Mouse (Mus musculus): ENCODE measurements at regions not wholly inside any gene's neighbourhood (a gene's known extent, or its start where the extent isn't known, plus 50 kb on each side); places are given as distances from the start of the nearest gene placed in this dataset.

GRCm38 (mm10) chr10:99959279-99959678 is 56.2 kb upstream of the Kitl start:
- no peak for DNase-seq

GRCm38 (mm10) chr10:99952486-99952885 is 62.9 kb upstream of the Kitl start:
- DNase-seq, result no peak
- intact Hi-C loops (cut with DNase I), result no loop called here

More at GRCm38 (mm10) chr10:99959279-99959678, 56.2 kb upstream of the Kitl start:
- intact Hi-C loops (cut with DNase I), result no loop called here

- DNase-seq, result no peak
- intact Hi-C loops (cut with DNase I), result no loop called here
These were observed 63.7 kb upstream of the Kitl start for GRCm38 (mm10) chr10:99951718-99952117.

- intact Hi-C loops (cut with DNase I), result no loop called here
These were observed 64.1 kb upstream of the Kitl start for GRCm38 (mm10) chr10:99951316-99951715.

GRCm38 (mm10) chr10:99948740-99949139 is 66.7 kb upstream of the Kitl start:
- intact Hi-C loops (cut with DNase I), result no loop called here
- DNase-seq, result no peak

More at GRCm38 (mm10) chr10:99951316-99951715, 64.1 kb upstream of the Kitl start:
- no peak for DNase-seq

- DNase-seq, result no peak
- intact Hi-C loops (cut with DNase I), result no loop called here
These were observed 70.0 kb upstream of the Kitl start for GRCm38 (mm10) chr10:99945418-99945817.

GRCm38 (mm10) chr10:99941665-99942064 is 73.8 kb upstream of the Kitl start:
- no peak for DNase-seq
- intact Hi-C loops (cut with DNase I), result no loop called here

- DNase-seq, result no peak
- intact Hi-C loops (cut with DNase I), result no loop called here
These were observed 76.5 kb upstream of the Kitl start for GRCm38 (mm10) chr10:99938901-99939300.

GRCm38 (mm10) chr10:99937921-99938618 is 77.4 kb upstream of the Kitl start:
- intact Hi-C loops (cut with DNase I), result no loop called here
- DNase-seq, result no peak

- intact Hi-C loops (cut with DNase I), result no loop called here
- DNase-seq, result no peak
These were observed 86.2 kb upstream of the Kitl start for GRCm38 (mm10) chr10:99929191-99929590.

- intact Hi-C loops (cut with DNase I), result no loop called here
- no peak for DNase-seq
These were observed 87.5 kb upstream of the Kitl start for GRCm38 (mm10) chr10:99927913-99928312.

- no peak for DNase-seq
- intact Hi-C loops (cut with DNase I), result no loop called here
These were observed 89.0 kb upstream of the Kitl start for GRCm38 (mm10) chr10:99926327-99926954.

- DNase-seq, result no peak
- intact Hi-C loops (cut with DNase I), result no loop called here
These were observed 90.9 kb upstream of the Kitl start for GRCm38 (mm10) chr10:99924541-99924940.

GRCm38 (mm10) chr10:99919925-99920324 is 95.5 kb upstream of the Kitl start:
- no peak for DNase-seq
- intact Hi-C loops (cut with DNase I), result no loop called here

- no peak for DNase-seq
- intact Hi-C loops (cut with DNase I), result no loop called here
These were observed 96.7 kb upstream of the Kitl start for GRCm38 (mm10) chr10:99918567-99919320.

- no peak for DNase-seq
- intact Hi-C loops (cut with DNase I), result no loop called here
These were observed 101.6 kb upstream of the Kitl start for GRCm38 (mm10) chr10:99913846-99914187.

- DNase-seq, result no peak
- intact Hi-C loops (cut with DNase I), result no loop called here
These were observed 102.2 kb upstream of the Kitl start for GRCm38 (mm10) chr10:99913001-99913845.

- intact Hi-C loops (cut with DNase I), result no loop called here
- DNase-seq, result no peak
These were observed 105.3 kb upstream of the Kitl start for GRCm38 (mm10) chr10:99910011-99910723.

- no peak for DNase-seq
- intact Hi-C loops (cut with DNase I), result no loop called here
These were observed 107.4 kb upstream of the Kitl start for GRCm38 (mm10) chr10:99908044-99908443.

GRCm38 (mm10) chr10:99906778-99907435 is 108.5 kb upstream of the Kitl start:
- no peak for DNase-seq
- intact Hi-C loops (cut with DNase I), result no loop called here

All from left cerebral cortex, postnatal 4 days (tissue).